Mouse (Mus musculus) fat pad, adult 2 months (tissue): Measurements from ENCODE around the gene Tifa.

Experiments
- DNase-seq: peaks from one replicate; pipeline ENCODE4 v3.0.0-alpha.2; 2011; ENCODE audit warnings: low read depth, low spot score; ENCODE audit errors: extremely low read depth

Tifa gene

DNA sequence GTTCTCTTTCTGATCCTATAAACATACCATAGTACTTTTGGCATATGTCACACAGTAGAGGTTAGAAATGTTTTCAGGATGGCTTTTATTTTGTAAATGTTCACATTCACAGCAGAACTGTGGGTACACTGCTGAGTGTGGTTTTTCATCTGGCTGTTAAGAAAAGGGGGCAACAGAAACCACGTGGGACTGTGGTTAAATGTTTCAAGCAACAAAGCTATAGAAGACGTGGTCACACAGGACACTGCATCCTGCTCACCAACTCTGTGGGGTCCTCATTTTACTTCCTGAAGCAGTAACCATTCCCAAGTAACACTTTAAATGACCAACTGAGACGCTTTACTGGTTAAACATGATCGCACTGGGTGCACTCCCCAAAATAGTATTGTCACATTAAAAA, 72.9 kb downstream of the Tifa start:
- no peak for DNase-seq

DNA sequence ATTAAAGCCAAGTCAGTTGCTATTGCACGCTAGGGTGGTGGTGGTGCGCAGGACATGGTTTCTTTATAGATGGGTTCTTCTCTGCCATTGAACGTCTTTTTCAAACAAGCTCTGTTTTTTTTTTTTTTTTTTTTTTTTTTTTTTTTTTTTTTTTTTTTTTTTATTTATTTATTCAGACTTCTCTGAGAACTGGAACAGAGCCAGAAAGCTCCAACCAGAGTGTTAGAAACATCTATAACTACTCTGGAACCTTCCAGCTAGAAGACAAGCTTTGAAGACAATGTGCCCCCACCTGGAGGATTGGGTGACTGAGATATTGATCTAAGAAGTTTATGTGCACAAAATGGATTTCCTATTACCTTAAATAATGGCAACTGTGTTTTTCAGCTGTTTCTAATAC, 74.0 kb downstream of the Tifa start:
- DNase-seq: no peak

DNA sequence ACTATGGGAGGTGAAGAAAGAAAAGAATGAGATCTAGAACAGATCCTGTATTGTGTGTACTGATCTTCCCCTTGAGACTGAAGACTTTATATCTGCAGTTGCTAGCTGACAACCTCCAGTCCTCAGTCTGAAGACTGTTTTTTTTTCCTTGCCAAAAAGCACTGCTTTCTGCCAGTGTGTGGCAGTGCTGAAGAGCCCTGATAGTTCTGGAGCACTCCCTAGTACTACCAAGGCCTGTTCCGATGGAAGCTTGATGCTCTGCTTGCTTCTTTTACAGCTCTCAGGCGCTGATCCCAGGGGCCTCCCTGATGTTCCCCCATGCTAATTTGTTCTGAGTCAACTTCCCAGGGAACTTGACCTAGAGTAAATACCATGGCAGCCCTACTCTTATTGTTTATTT, 74.6 kb downstream of the Tifa start:
- DNase-seq: no peak

DNA sequence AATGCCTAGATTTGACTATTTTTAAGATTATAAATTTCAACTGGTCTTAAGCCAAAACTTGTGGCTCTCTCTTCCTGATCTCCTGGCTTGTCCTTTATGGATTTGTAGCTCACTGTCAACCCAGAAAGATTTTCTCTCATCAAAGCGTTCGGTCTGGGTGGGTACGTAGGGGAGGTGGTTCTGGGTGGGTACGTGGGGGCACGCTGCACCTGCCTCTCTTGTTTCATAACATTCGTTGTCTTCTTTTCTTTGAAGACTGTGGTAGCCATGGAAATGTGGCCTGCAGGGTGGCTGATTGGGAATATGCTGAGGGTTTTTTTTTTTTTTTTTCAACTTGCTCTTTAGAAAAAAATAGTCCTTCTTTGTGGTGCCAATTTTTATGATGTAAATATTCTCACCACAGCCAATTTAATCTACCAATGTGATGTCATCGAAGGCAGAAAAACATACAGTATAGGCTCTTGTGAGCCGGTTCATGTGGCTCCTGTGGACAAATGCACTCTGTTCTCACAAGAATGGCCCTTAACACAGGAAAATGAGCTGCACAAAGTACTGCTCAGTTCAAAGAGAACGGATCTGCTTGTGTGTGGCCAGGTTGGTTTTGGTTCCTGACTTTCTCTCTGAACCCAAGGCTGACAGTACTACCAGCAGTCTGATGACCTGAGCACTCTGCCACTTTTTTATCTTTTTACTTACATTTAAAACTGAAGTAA, 78.6 kb downstream of the Tifa start:
- no peak for DNase-seq

DNA sequence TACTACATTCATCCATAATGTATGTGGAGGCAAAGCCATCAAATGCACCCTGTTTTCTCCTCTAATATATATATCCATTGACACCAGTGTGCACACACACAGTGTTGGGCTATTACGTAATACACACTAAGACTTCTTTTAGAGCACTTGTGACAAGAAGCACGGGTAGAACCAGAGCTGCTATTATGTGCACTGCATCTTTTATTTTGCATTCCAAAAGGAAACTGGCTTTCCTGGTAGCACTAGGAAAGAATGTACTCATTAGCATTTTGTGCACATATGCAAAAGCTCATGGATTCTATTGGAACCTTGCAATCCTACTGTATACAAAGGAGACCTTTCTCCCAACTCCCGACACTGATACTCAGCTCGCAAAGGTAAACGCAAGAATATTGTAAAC, 79.3 kb downstream of the Tifa start:
- no peak for DNase-seq

DNA sequence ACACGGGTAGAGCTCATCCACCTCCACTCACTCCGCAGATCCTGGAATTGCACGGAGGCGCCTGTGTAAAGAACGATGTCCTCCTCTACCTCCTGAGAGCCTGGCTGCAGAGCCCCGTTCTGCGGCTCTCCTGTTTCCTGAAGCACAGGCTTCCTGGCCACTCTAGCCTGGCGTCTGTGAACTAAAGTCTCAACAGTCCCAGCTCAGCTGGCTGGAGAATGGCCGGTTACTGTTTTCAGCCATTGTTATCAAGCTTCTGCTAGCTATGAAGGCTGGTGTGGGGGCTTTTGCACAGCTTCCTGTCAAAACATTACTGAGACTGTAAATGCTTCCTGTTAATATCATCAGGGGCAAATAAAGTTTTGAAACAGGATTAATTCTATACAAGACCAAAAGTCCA, 82.0 kb downstream of the Tifa start:
- DNase-seq: no peak

DNA sequence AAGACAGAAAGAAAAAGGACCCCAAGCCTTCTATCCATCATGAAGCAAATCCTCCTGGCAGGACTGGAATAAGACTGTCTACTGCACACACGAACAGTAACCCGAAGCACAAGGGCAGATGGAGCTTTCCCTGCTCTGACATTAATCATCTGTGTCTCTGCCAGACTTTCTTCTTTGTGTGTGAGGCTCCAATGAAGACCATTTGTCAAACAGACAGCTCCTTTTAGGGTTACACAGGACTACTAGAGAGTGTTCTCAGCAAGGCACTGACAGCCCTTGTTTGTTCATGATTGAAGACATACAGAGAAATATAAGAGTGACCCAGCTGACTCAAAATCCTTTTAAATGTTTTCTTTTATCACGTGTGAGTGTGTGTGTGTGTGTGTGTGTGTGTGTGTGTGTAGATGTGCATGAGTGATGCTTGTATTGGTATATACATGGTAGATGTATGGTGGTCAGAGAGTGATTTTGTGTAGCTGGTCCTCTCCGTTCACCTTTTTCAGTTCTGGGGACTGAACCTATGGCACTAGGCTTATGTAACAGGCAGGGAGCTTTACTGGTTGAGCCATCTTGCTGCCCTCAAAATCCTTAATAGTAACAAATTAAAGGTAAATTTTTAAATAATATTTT, 84.8 kb downstream of the Tifa start:
- no peak for DNase-seq

DNA sequence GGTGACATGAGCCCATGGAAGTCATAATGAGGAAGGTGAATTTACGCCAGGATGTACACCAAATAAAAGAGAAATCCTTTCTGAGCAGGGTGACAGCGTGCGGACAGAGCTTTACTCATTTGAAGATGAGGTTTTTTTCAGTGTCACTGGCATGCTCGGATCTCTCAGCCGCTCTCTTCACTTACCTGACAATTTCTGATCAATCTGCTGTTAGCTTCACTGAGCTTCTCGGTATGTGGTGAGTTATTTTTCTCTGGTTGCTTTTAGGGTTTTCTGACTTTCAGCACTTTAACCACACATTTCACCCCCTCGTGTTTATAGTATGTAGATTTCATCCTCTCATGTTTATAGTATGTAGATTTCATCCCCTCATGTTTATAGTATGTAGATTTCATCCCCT, 85.5 kb downstream of the Tifa start:
- DNase-seq: no peak

DNA sequence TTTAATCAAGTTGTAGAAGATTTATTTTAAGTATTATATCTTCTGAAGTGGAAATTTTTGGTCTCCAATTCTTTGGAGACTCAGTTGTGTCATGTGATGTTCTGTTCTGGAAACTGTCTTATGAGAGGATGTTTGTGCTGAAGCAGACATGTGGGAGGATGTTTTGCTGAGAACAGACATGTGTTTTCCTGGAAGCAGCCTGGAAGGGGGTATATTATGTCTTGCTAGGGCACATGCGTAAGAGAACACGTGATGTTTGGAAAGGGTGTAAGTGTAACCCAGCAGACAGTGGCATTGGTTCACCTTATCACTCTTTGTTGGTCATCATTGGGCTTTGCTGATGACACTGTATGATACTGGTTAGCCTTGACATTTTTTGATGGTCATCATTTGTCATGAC, 85.9 kb downstream of the Tifa start:
- DNase-seq: no peak

DNA sequence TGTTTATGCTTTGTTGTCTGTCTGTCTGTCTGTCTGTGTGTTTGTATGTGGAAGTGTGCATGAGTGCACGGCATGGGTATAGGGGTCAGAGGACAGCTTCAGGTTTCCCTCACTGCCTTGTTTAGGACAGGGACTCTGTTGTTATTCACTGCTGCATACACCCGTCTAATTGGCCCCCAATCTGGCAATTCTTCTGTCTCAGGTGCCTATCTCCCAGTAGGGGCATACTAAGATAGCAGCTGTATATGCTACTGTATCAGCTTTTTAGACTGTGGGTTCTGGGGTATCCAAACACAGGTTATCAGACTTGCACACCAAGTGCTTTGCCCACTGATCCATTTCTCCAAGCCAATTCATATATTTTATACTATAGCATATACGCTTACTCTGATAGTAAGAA, 90.4 kb downstream of the Tifa start:
- DNase-seq: no peak

DNA sequence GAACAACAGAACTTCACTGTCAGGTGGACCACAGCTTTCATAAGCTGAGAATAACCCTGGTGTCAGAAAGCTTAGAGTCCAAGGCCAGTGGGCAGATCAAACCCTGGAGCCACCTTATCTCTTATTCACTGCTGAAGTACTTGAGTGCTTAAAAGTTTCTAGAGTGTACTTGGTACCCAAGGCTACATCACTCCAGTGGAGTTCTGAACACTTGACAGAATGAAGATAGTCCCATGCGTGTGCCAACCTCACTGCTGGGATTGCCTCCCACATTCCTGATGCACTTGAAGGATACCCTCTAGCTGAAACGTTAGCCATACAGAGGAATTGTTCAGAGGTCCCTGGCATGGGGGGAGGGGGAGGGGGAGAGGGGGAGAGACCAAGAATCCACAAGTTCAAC, 92.1 kb downstream of the Tifa start:
- no peak for DNase-seq
